Mouse (Mus musculus) hindbrain, embryonic 10.5 days (tissue): ENCODE data around the gene Vps18. TPM values are rescaled to one million over a fixed set of nuclear protein-coding genes. Genes with fewer than 3 reads are reported as not detected.

ENCODE experiments used
- DNase-seq: peaks from one replicate; pipeline ENCODE4 v3.0.0-alpha.2; 2017; ENCODE audit warnings: low spot score
- H3K27ac ChIP-seq: fragments of 300-500 bp; sonication (generic); 2 replicates; pipeline ENCODE4 v1.5.1; 2016; ENCODE audit warnings: mild to moderate bottlenecking, moderate library complexity
- H3K27me3 ChIP-seq: fragments of 300-500 bp; sonication (generic); 2 replicates; pipeline ENCODE4 v1.6.1; 2016; ENCODE audit warnings: mild to moderate bottlenecking; ENCODE audit not compliant: poor library complexity, insufficient read depth, severe bottlenecking
- H3K36me3 ChIP-seq: fragments of 300-500 bp; sonication (generic); 2 replicates; pipeline ENCODE4 v1.6.1; 2016; ENCODE audit warnings: mild to moderate bottlenecking, moderate library complexity
- H3K4me1 ChIP-seq: fragments of 300-500 bp; sonication (generic); replicated peaks from 2 replicates; pipeline ENCODE4 v1.6.1; 2016; ENCODE audit warnings: mild to moderate bottlenecking
- H3K4me3 ChIP-seq: fragments of 300-500 bp; sonication (generic); 2 replicates; pipeline ENCODE4 v1.5.1; 2016; ENCODE audit warnings: mild to moderate bottlenecking, moderate library complexity
- H3K9me3 ChIP-seq: fragments of 300-500 bp; sonication (generic); 2 replicates; pipeline ENCODE4 v1.6.1; 2016; ENCODE audit warnings: mild to moderate bottlenecking, moderate library complexity
- WGBS: fragments of 180-500 bp; shearing (Covaris S2); methylation state at CpG from one replicate; pipeline ENCODE4 v1.1.7; 2016; 5-methylcytosine and 5-hydroxymethylcytosine counted together
- polyA plus RNA-seq: library from polyadenylated mRNA; unstranded; fragments of >200 nt; fragmentation: Nextera tagmentation; extraction: Ambion mirVana; gene quantifications from 2 replicates; pipeline ENCODE4 v1.2.1, GENCODE M21; 2016

Vps18 gene
- polyA plus RNA-seq: 23.1 and 26.7 TPM in 2 replicates

DNA sequence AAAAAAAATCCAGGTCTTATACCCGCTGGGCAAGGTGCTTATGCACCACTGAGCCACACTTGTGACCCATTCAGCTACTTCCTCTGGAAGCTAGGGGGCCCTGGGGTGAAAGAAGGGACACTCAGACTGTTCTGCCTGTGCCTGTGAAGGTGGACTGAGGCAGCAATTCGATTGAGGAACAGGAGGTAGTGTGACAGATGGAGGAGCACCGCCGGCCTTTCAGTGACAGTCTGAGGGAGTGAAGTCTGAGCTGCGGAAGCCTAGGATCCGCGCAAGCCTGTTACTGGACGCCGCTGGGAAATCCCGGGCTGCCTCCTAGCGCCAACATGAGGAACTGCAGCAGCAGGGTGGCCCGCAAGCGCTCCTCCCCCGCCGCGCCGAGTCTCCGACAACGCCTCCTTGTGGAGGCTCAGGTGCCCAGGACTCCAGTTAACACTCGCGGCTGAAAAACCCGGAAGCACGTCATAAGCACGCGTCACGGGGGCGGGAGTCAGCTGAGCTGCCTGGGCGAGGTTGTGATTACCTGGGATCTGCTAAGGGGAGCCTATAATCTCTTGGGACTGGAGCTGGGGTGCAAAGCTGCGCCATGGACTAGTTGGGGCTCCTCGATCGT lies at the start of gene Vps18:
Gene Vps18 (plus strand): TSS at position 471 of the 613 bp plus-strand sequence.
- under 1% methylated on average over 31 of the region's 31 CpGs for WGBS
- peak within 1 kb of the TSS; percentile 83 for H3K27ac ChIP-seq

DNA sequence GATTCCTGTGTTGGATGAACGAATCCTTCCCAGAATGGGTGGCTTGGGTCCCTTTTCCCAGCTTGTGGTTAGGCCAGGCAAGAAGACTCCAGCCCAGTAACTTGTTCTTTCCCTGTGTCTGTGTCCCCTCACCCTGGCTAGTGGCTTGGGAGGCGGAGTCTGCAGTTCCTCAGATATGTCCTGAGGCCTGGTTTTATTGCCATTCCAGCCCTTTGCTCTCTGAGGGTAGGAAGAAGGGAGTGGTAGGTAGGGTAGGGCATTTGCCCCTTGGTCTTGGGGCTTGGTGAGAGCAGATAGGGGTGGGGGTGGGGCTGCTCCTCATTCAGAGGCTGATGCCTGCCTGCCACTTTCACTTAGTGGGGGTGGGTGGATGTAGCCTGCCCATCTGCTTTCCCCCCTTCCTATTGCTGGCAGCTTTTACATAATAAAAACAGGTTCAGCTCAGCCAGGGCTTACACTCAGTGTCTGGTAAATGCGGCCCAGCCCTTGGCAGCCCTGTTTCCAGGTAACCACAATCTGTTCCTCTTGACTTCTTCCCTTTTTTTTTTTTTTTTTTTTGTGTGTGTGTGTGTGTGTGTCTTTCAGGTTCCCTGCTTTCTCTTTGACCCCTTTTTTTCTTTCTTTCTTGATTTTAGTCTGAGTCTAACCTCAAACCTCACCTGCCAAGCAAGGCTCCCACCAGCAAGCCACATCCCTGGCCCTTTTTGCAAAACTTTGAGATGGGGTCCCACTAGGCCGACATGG lies 48.3 kb upstream of the Vps18 start:
- no peak for DNase-seq
- WGBS: 65% methylated on average over 4 of the region's 4 CpGs
- H3K27me3 ChIP-seq: peaks cover 54% of the 10 kb centered on the region
- H3K9me3 ChIP-seq: no peaks in the 10 kb centered on the region
- H3K4me1 ChIP-seq: peaks cover 20% of the 10 kb centered on the region
- H3K27ac ChIP-seq: no peak overlapping the region
- H3K36me3 ChIP-seq: no peaks in the 10 kb centered on the region
- H3K4me3 ChIP-seq: no peak overlapping the region

More for the DNA sequence above, at the start of gene Vps18:
- peaks cover 35% of the 10 kb centered on the region for H3K36me3 ChIP-seq
- peaks cover 8% of the 10 kb centered on the region for H3K27me3 ChIP-seq
- DNase-seq: peak; percentile 98
- no peaks in the 10 kb centered on the region for H3K9me3 ChIP-seq
- peaks cover 26% of the 10 kb centered on the region for H3K4me1 ChIP-seq
- H3K4me3 ChIP-seq: peak within 1 kb of the TSS; percentile 76

DNA sequence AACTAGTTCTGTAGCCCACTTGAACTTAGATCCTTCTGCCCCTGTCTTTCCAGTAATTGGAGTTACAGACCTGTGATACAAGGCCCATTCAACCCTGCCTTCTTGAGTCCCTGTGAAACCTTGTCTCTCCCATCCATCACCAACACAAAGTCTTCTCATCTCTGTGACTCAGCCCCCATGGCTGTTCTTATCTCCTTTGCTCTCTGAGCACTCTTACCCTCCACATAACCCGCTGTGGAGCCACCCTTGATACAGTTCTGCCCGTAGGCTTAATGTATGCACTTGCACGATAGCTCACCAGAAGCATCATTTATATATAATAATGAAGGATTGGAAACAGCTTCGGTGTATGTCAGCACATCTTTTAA lies 47.7 kb upstream of the Vps18 start:
- H3K4me1 ChIP-seq: peaks cover 20% of the 10 kb centered on the region
- no peaks in the 10 kb centered on the region for H3K36me3 ChIP-seq
- no peak for DNase-seq
- WGBS: 92% methylated on average over 4 of the region's 4 CpGs
- H3K27ac ChIP-seq: no peak overlapping the region
- H3K4me3 ChIP-seq: no peak overlapping the region
- peaks cover 49% of the 10 kb centered on the region for H3K27me3 ChIP-seq
- H3K9me3 ChIP-seq: no peaks in the 10 kb centered on the region

DNA sequence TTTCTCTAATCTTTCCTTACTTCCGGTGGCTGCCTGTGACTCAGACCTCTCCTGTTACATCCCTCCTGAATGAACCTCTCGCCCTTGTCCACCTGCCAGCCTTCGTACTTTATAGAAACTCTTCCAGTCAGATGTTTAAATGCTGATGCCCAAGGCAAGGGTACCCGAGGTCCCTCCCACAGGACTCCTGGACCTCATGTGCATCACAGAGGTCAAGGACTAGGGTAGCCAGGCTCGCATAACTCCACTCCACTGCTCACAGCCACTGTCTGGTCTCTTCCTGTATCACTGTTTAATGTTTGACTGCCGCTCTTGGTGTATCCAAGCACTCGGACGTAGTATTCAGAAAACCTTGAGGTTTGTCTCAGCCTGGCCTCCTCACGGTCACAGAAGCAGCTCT lies 46.0 kb upstream of the Vps18 start:
- Histone ChIP-seq H3K9me3 (no peaks in the 10 kb centered on the region), H3K36me3 (no peaks in the 10 kb centered on the region), H3K27ac (no peak overlapping the region), H3K27me3 (peaks cover 31% of the 10 kb centered on the region), H3K4me3 (no peak overlapping the region), H3K4me1 (peaks cover 11% of the 10 kb centered on the region)
- no peak for DNase-seq
- 83% methylated on average over 9 of the region's 9 CpGs for WGBS

DNA sequence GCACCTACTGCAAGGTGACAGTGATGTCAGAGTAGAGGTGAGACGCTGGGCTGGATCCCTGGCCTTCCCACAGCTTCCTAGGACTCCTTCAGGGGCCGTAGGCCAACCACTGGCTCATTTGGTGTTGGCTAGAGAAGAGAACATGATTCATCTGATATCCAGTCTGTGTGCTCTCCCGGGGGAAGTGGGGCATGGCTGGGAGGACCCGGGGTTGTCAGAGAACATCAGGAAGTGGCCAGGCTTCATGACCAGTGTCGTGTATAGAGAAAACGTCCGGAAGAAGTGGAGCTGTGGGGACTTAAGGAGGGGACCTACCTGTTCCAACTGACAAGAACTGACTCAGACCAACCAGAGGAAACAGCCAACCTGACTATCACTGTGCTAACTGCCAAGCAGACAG lies 43.3 kb upstream of the Vps18 start:
- H3K27me3 ChIP-seq: peaks cover 4% of the 10 kb centered on the region
- no peaks in the 10 kb centered on the region for H3K36me3 ChIP-seq
- no peak overlapping the region for H3K27ac ChIP-seq
- H3K9me3 ChIP-seq: no peaks in the 10 kb centered on the region
- DNase-seq: no peak
- peaks cover 1% of the 10 kb centered on the region; the same call in 1 of the 2 replicates for H3K4me1 ChIP-seq
- H3K4me3 ChIP-seq: no peak overlapping the region
- 89% methylated on average over 7 of the region's 7 CpGs for WGBS

DNA sequence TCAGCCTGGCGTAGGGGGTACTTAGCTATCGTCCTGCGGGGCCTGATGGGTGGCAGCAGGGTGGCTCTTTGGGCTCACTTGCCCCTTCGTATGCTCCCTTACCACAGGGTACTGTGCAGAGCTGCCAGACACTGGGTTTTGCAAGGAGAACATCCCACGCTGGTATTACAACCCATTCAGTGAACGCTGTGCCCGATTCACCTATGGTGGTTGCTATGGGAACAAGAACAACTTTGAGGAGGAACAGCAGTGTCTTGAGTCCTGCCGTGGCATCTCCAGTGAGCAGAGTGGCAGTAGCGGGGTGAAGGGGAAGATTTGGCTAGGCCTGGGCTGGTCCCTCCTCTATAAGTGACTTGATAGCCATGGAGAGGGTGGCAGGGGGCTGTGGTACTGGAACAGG lies 40.6 kb upstream of the Vps18 start:
- no peak for DNase-seq
- Histone ChIP-seq H3K36me3 (no peaks in the 10 kb centered on the region), H3K4me1 (0 out of 2 replicates have a peak, but pooled peaks cover 11% of the 10 kb centered on the region), H3K27me3 (no peaks in the 10 kb centered on the region), H3K4me3 (no peak overlapping the region), H3K9me3 (no peaks in the 10 kb centered on the region), H3K27ac (no peak overlapping the region)
- WGBS: 87% methylated on average over 9 of the region's 9 CpGs

DNA sequence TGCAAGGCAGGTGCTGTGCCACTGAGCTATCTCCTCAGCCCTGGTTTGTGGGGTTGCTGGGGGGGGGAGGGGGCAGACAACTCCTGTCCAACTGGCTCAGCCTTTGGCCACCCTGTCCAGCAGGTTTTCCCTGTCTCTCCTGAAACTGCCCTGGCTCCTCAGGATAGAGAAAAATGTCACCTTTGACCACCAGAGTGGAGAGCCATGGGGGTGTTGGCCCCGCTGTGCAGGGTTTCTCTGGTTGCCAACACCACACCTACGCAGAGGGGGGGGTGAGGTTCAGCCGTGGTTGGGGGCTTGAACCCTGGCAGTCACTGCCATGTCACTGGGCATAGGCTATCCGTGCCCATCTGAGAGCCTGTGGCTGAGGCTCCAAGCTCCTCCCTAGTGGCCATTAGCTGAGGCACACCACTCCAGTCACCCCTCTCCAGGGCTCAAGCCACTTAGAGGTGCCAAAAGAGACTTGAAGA lies 38.9 kb upstream of the Vps18 start:
- no peak overlapping the region for H3K27ac ChIP-seq
- no peak overlapping the region for H3K4me3 ChIP-seq
- 0 out of 2 replicates have a peak, but pooled peaks cover 11% of the 10 kb centered on the region for H3K4me1 ChIP-seq
- no peaks in the 10 kb centered on the region for H3K36me3 ChIP-seq
- DNase-seq: no peak
- peaks cover 13% of the 10 kb centered on the region for H3K27me3 ChIP-seq
- H3K9me3 ChIP-seq: no peaks in the 10 kb centered on the region
- 78% methylated on average over 4 of the region's 4 CpGs for WGBS

DNA sequence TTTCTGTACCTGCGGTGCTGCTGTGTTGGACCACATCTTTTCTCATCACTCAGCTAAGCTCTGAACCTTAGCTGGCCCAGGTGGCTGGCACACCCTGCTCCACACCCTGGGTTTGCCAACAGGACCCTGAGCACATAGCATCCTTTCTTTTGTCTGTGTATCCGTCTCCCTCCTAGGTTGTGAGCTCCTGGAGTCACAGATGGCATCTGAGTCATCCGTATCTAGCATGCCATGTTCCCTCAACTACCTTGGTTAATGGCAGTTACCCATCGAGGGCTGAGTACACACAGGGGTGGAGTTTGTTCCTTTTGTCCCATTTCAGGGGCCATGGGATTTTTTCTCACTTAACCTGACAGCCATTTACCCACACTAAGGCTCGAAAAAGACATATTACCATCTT lies 38.2 kb upstream of the Vps18 start:
- H3K27me3 ChIP-seq: peaks cover 21% of the 10 kb centered on the region
- WGBS: 65% methylated on average over 5 of the region's 5 CpGs
- H3K27ac ChIP-seq: no peak overlapping the region
- H3K9me3 ChIP-seq: no peaks in the 10 kb centered on the region
- no peak overlapping the region for H3K4me3 ChIP-seq
- no peaks in the 10 kb centered on the region for H3K36me3 ChIP-seq
- no peak for DNase-seq
- H3K4me1 ChIP-seq: 0 out of 2 replicates have a peak, but pooled peaks cover 11% of the 10 kb centered on the region

DNA sequence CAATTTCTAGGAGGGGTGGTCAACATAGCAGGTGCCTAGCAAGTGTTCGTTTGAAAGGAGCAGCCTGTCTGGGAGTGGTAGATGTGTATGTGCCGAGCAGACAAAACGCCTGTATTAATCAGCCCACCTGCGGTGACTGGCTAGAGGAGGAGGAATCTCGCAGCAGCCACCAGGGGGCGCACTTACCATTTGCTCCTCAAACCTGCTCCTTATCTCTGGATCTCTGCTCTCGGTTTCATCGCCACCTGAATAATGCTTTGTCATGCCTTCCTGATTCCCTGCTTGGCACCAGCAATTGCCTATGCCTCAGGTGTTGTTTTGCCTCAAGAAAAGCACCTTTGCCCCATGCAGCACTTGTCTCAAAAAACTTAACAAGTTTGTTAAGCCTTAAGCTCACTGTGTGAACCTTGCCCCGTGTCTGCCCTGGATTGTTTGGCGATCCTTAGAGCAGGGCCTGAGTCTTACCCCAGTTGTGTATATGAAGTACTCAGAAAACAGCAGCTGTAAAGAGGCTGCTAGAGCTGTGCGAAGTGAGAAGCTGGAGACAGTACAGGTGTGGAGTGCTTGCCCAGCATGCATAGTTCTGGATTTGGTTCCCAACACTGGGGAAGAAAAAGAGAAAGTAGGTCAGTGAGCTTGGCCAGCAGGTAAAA lies 37.6 kb upstream of the Vps18 start:
- Histone ChIP-seq H3K4me3 (peak overlapping the region; percentile 20; the same call in 1 of the 2 replicates), H3K4me1 (0 out of 2 replicates have a peak, but pooled peaks cover 11% of the 10 kb centered on the region), H3K27ac (0 out of 2 replicates have a peak overlapping the region, but pooled peaks have one; percentile 31), H3K36me3 (no peaks in the 10 kb centered on the region), H3K9me3 (no peaks in the 10 kb centered on the region), H3K27me3 (peaks cover 23% of the 10 kb centered on the region)
- DNase-seq: peak; percentile 87
- 15% methylated on average over 11 of the region's 11 CpGs for WGBS

DNA sequence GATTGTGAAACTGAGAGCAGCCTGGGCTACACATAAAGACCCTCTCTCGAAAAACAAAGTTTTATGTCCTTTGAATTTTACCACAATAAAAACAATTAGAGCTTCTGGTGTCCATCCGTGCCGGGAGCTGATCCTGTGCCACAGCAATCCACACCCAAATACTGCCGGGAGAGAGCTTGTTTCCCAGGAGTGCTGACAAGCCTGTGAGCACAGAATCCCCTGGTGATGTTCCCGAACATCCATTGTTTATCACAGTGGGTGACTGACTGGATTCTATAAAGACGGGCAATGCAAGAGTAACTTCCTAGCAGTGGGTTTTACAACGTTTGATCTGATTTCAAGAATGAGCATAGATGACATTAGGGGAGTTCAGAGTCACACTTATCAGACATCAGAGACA lies 33.6 kb upstream of the Vps18 start:
- Histone ChIP-seq H3K36me3 (no peaks in the 10 kb centered on the region), H3K9me3 (no peaks in the 10 kb centered on the region), H3K27ac (no peak overlapping the region), H3K4me3 (no peak overlapping the region), H3K27me3 (peaks cover 26% of the 10 kb centered on the region), H3K4me1 (0 out of 2 replicates have a peak, but pooled peaks cover 11% of the 10 kb centered on the region)
- DNase-seq: no peak
- 15% methylated on average over 7 of the region's 7 CpGs for WGBS

DNA sequence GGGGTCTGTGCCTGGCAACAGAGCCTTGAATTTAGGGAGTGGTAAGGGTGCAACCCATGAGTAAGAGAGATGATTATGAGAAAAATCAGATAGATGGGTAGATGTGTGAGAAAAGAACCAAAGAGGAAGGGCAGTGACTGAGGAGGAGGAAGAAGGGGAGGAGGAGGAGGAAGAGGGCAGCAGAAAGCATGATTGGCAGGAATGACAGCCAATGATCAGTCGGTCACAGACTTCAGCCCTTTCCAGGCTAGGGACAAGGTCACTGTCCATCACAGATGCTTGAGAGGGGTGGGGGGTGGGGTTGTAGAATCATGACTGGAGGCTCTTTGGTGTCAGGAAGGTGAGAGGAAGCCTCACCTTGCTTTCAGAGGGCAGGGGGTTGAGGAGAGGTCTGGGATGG lies 28.0 kb upstream of the Vps18 start:
- Histone ChIP-seq H3K4me1 (0 out of 2 replicates have a peak, but pooled peaks cover 3% of the 10 kb centered on the region), H3K27ac (no peak overlapping the region), H3K36me3 (no peaks in the 10 kb centered on the region), H3K4me3 (no peak overlapping the region), H3K9me3 (no peaks in the 10 kb centered on the region), H3K27me3 (peaks cover 4% of the 10 kb centered on the region)
- DNase-seq: no peak
- 75% methylated on average over 1 of the region's 1 CpGs for WGBS

DNA sequence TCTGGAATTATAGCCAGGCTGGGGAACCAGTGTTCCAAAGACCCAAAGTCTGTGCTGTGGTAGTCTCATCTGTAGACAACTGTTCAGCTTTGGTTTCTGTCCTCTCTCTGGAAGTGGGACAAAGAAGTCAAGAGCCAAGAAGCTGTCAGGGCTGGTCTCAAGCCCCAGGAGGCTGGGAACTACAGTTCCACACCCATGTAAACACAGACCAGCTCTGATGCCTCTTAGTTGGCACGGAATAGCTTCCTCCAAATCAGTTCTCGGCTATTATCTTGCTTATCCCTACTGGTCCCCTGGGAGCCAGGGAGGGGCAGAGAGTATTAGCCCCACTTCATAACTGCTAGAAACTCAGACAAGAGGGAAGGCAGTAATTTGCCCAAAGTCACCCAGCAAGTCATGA lies 27.2 kb upstream of the Vps18 start:
- H3K36me3 ChIP-seq: no peaks in the 10 kb centered on the region
- H3K27me3 ChIP-seq: peaks cover 3% of the 10 kb centered on the region; the same call in 1 of the 2 replicates
- no peak for DNase-seq
- 72% methylated on average over 2 of the region's 2 CpGs for WGBS
- H3K4me3 ChIP-seq: no peak overlapping the region
- H3K27ac ChIP-seq: no peak overlapping the region
- no peaks in the 10 kb centered on the region for H3K9me3 ChIP-seq
- 0 out of 2 replicates have a peak, but pooled peaks cover 3% of the 10 kb centered on the region for H3K4me1 ChIP-seq
